Mouse (Mus musculus) brain, embryonic 14.5 days (tissue): ENCODE measurements at regions not wholly inside any gene's neighbourhood (a gene's known extent, or its start where the extent isn't known, plus 50 kb on each side); places are given as distances from the start of the nearest gene placed in this dataset.

Experiments used
- DNase-seq: peaks from one replicate; pipeline ENCODE4 v3.0.0-alpha.2; 2011; ENCODE audit warnings: low read depth
- CTCF ChIP-seq: fragments of 200-500 bp; IDR thresholded peaks from 2 replicates; pipeline ENCODE4 v1.5.1; 2012; ENCODE audit warnings: inconsistent platforms, mild to moderate bottlenecking, moderate library complexity, borderline replicate concordance; ENCODE audit not compliant: insufficient read depth, insufficient read length; ENCODE audit errors: extremely low read depth
- POLR2A ChIP-seq: fragments of 200-500 bp; IDR thresholded peaks from 2 replicates; pipeline ENCODE4 v1.6.1; 2012; ENCODE audit warnings: mild to moderate bottlenecking, inconsistent platforms, borderline replicate concordance; ENCODE audit not compliant: poor library complexity, insufficient read depth, insufficient read length, severe bottlenecking; ENCODE audit errors: extremely low read depth

GRCm38 (mm10) chr4:69255826-69256753, 301.9 kb upstream of the Brinp1 start:
- DNase-seq, result peak; percentile 73
- TF ChIP-seq POLR2A (no peak), CTCF (no peak)
